Mouse (Mus musculus) cerebellum, adult 2 months (tissue): Measurements from ENCODE around the gene Olfr1161.

Experiments
- CTCF ChIP-seq: fragments of 200-500 bp; IDR thresholded peaks from 2 replicates; pipeline ENCODE4 v1.5.1; 2011; ENCODE audit warnings: low read depth, mild to moderate bottlenecking, control low read depth, low read length, moderate library complexity, borderline replicate concordance; ENCODE audit not compliant: insufficient read depth
- POLR2A ChIP-seq: fragments of 200-500 bp; IDR thresholded peaks from 2 replicates; pipeline ENCODE4 v1.6.1; 2011; ENCODE audit warnings: low read length, control low read depth, borderline replicate concordance; ENCODE audit not compliant: insufficient read depth

- TF ChIP-seq POLR2A = no peak
- TF ChIP-seq CTCF = no peak
These were observed 15.0 kb downstream of the Olfr1161 start, which contains the start of gene Olfr73 for GRCm38 (mm10) chr2:88037599-88037998.
